11 mouse cellular contexts compared by ENCODE assay signal in the genomic region with DNA sequence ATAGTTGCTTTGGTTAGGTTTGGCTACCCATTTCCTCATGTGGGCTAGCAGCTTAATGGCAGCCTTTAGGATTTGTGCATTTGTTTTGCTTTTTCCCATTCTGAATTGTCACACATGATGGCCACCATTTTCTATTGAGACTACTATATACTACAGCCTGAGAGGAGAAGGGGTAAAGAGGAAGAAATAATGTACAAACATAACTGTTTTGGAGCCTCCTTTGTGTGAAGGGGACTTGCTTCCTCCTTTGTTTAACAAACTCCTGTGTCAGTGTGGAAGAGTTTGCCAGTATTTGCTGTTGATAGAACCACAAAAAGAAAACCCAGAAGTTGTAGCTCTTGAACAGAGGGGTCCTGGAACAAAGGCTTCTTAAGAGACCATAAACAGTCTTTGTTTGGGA. TPM values are rescaled to one million over a fixed set of nuclear protein-coding genes. Genes with fewer than 3 reads are reported as not detected.
DNase-seq lines count a peak whose midpoint lies in the region; ATAC-seq and TF ChIP-seq lines count a peak whose summit lies in the region.
"Had no signal": no experiment of that assay in that cellular context is flagged by ENCODE, and none has a peak within 500 bp of the region (broad histone marks: within the 10 kb centered on the region; RNA-seq: fewer than 3 reads in every experiment).

No protein-coding gene starts in this region.

- H3K4me2 ChIP-seq in hindbrain, embryonic 11.5 days (replicated peaks; ENCODE audit: low read depth, low read length): peak overlapping the region; percentile 57

- no peak overlapping the region; the same call in 1 of the 2 replicates for H3K9ac ChIP-seq in ES-E14 (ENCODE audit: insufficient read depth, low read depth, low read length, poor library complexity, severe bottlenecking)
- H3K9ac ChIP-seq in hindbrain, embryonic 11.5 days (ENCODE audit: low read depth, low read length): no peak overlapping the region

- DNase-seq in embryo, embryonic 10.5 days (ENCODE audit: low spot score): peak; percentile 23
- no peak for DNase-seq in embryo, embryonic 11 days
- DNase-seq in ES-E14 (ENCODE audit: low read depth, low spot score): no peak
- peak; percentile 22 for DNase-seq in hindbrain, embryonic 11.5 days (ENCODE audit: low spot score)
- DNase-seq in natural killer cell, adult 2 months (ENCODE audit: low spot score in 2 of 2): no peak
- DNase-seq in left cerebral cortex, postnatal 14 days (ENCODE audit: low spot score in 2 of 2): no peak
- no peak for DNase-seq in gastrocnemius, postnatal 10 days

- H3K27ac ChIP-seq in ES-E14 (ENCODE audit: insufficient read depth, low read depth, low read length, poor library complexity, severe bottlenecking): no peak overlapping the region; the same call in 1 of the 2 replicates
- no peak overlapping the region for H3K27ac ChIP-seq in hindbrain, embryonic 11.5 days (ENCODE audit: low read depth, low read length)

- peak overlapping the region; percentile 81 to 96 for H3K4me3 ChIP-seq in ES-E14 (ENCODE audit: insufficient read depth in 1 of 2, low read depth in 1 of 2, low read length in 2 of 2, poor library complexity in 1 of 2, severe bottlenecking in 1 of 2)
- peak overlapping the region; percentile 98 for H3K4me3 ChIP-seq in hindbrain, embryonic 11.5 days (ENCODE audit: low read depth, low read length)

- no peaks in the 10 kb centered on the region for H3K9me3 ChIP-seq in ES-E14 (ENCODE audit: control insufficient read depth, insufficient read depth, low read depth, low read length)
- no peaks in the 10 kb centered on the region for H3K9me3 ChIP-seq in hindbrain, embryonic 11.5 days (ENCODE audit: control insufficient read depth, low read length)

- intact Hi-C loops in left cerebral cortex, postnatal 14 days (cut with DNase I): no loop called here

- no peaks in the 10 kb centered on the region for H3K36me3 ChIP-seq in ES-E14 (ENCODE audit: control insufficient read depth, insufficient read depth, low read length, poor library complexity, severe bottlenecking)
- no peaks in the 10 kb centered on the region for H3K36me3 ChIP-seq in hindbrain, embryonic 11.5 days (ENCODE audit: control insufficient read depth, insufficient read depth, low read length)

- peaks cover 10 to 22% of the 10 kb centered on the region in 2 experiments; a peak in 3 of 4 replicates for H3K4me1 ChIP-seq in ES-E14 (ENCODE audit: control insufficient read depth in 2 of 2, insufficient read depth in 2 of 2, low read length in 2 of 2, poor library complexity in 1 of 2)
- H3K4me1 ChIP-seq in hindbrain, embryonic 11.5 days (replicated peaks; ENCODE audit: control insufficient read depth, insufficient read depth, low read length): no peaks in the 10 kb centered on the region

- in situ Hi-C loops in ES-E14 (cut with MboI; ENCODE audit: low sequenced_read_pairs in 2 of 2, unreplicated experiment in 2 of 2): no loop called here

- H3K27me3 ChIP-seq in hindbrain, embryonic 11.5 days (ENCODE audit: control insufficient read depth, insufficient read depth, low read length): no peaks in the 10 kb centered on the region

- no peak for ATAC-seq in hindbrain, embryonic 11.5 days (ENCODE audit: low FRiP score)
- 0 out of 2 replicates have a peak, but pooled peaks have one; percentile 16 for ATAC-seq in megakaryocyte, adult 5-6 weeks (ENCODE audit: poor library complexity, severe bottlenecking)

TF ChIP-seq in ES-E14, 5 proteins besides CTCF, POLR2A, EP300 and RAD21:
- no peak for TF ChIP-seq ZC3H11A (IDR thresholded peaks at IDR 0.05; ENCODE audit: borderline replicate concordance, low read depth, low read length)
- TF ChIP-seq ZNF384 (IDR thresholded peaks at IDR 0.05; ENCODE audit: low read depth, low read length): no peak
- no peak for TF ChIP-seq MAFK (IDR thresholded peaks at IDR 0.05; ENCODE audit: insufficient read depth, low read depth, low read length)
- no peak for TF ChIP-seq HCFC1 (IDR thresholded peaks at IDR 0.05; ENCODE audit: borderline replicate concordance, insufficient read depth, low read length)
- TF ChIP-seq CHD2 (IDR thresholded peaks at IDR 0.05; ENCODE audit: low read depth, low read length): no peak

RNA-seq across cellular contexts. Expression of gene Kdm5b, which starts 2.5 kb away (rescaled TPM):
- total RNA-seq in ES-E14 (2012; rRNA removed): 127 and 182 TPM in 2 replicates
- 94.7 and 102 TPM in 2 replicates for polyA plus RNA-seq in hindbrain, embryonic 11.5 days (2014; fragmentation: Nextera tagmentation; extraction: Ambion mirVana)
- total RNA-seq in megakaryocyte, adult 5-6 weeks (2015): 7.1 and 9.5 TPM in 2 replicates
- 7.1 and 10.2 TPM in 2 replicates for total RNA-seq in megakaryocyte, adult 5-6 weeks (2017)
- total RNA-seq in left cerebral cortex, postnatal 14 days (2021): 10 to 100 TPM; 59.0 to 63.2 TPM
- total RNA-seq in gastrocnemius, postnatal 10 days (2021): 10 to 100 TPM; 22.7 to 29.6 TPM

RNA-seq across cellular contexts. Expression of gene Mgat4e, which starts 13.0 kb away (rescaled TPM):
- total RNA-seq in ES-E14 (2012; rRNA removed): 0.76 and 2.1 TPM in 2 replicates
- polyA plus RNA-seq in hindbrain, embryonic 11.5 days (2014; fragmentation: Nextera tagmentation; extraction: Ambion mirVana): not detected in 2 replicates
- not detected in 2 replicates for total RNA-seq in megakaryocyte, adult 5-6 weeks (2015)
- total RNA-seq in megakaryocyte, adult 5-6 weeks (2017): not detected in 2 replicates
- total RNA-seq in left cerebral cortex, postnatal 14 days (2021): not detected
- total RNA-seq in gastrocnemius, postnatal 10 days (2021): not detected
- total RNA-seq: adrenal gland, adult 18-20 months; left cerebral cortex, postnatal 36 days had no signal
- polyA plus RNA-seq: small intestine, adult 2 months had no signal

Comparison
In these comparisons a context has a peak if more than half of its experiments do, and no peak if none do; other contexts are left out.
1. DNase-seq: peak in embryo, embryonic 10.5 days (single experiment) and hindbrain, embryonic 11.5 days (single experiment); none in embryo, embryonic 11 days (single experiment), ES-E14 (single experiment), natural killer cell, adult 2 months (0 of 2), left cerebral cortex, postnatal 14 days (0 of 2) and gastrocnemius, postnatal 10 days (single experiment).